Mouse (Mus musculus): Measurements from ENCODE around the gene Plppr4. TPM values are rescaled to one million over a fixed set of nuclear protein-coding genes. Genes with fewer than 3 reads are reported as not detected.

The Plppr4 gene
- under 1 TPM; 0.42 to 0.68 TPM for total RNA-seq (2021)
- long read RNA-seq, experiment 1, result 0 reads
- long read RNA-seq, experiment 2, result 0 reads

GRCm38 (mm10) chr3:117360528-117360927 is at the start of gene Plppr4:
TSS of gene Plppr4 (minus strand) at chr3:117360876.
- DNase-seq, result no peak

GRCm38 (mm10) chr3:117405821-117406220 is 45.1 kb upstream of the Plppr4 start:
- no peak for DNase-seq

GRCm38 (mm10) chr3:117403740-117404139 is 43.1 kb upstream of the Plppr4 start:
- no peak for DNase-seq

- DNase-seq, result no peak
Observed at GRCm38 (mm10) chr3:117366041-117366440, 5.4 kb upstream of the Plppr4 start.

GRCm38 (mm10) chr3:117359686-117360521 is 772 bp downstream of the Plppr4 start:
- peak; percentile 29 for DNase-seq

- no peak for DNase-seq
Observed at GRCm38 (mm10) chr3:117358981-117359628, 1.6 kb downstream of the Plppr4 start.

GRCm38 (mm10) chr3:117357367-117357766 is 3.3 kb downstream of the Plppr4 start:
- no peak for DNase-seq

GRCm38 (mm10) chr3:117353940-117354339 is 6.7 kb downstream of the Plppr4 start:
- no peak for DNase-seq

- no peak for DNase-seq
Observed at GRCm38 (mm10) chr3:117346351-117346750, 14.3 kb downstream of the Plppr4 start.

- no peak for DNase-seq
Observed at GRCm38 (mm10) chr3:117331502-117331901, 29.2 kb downstream of the Plppr4 start.

GRCm38 (mm10) chr3:117329485-117329884 is 31.2 kb downstream of the Plppr4 start:
- DNase-seq, result no peak

- no peak for DNase-seq
Observed at GRCm38 (mm10) chr3:117326551-117326950, 34.1 kb downstream of the Plppr4 start.

GRCm38 (mm10) chr3:117319671-117320070 is 41.0 kb downstream of the Plppr4 start:
- no peak for DNase-seq

- no peak for DNase-seq
Observed at GRCm38 (mm10) chr3:117313339-117313738, 47.3 kb downstream of the Plppr4 start.

- no peak for DNase-seq
Observed at GRCm38 (mm10) chr3:117312097-117312496, 48.6 kb downstream of the Plppr4 start.

GRCm38 (mm10) chr3:117310801-117311368 is 49.8 kb downstream of the Plppr4 start:
- no peak for DNase-seq

GRCm38 (mm10) chr3:117309580-117309910 is 51.1 kb downstream of the Plppr4 start:
- no peak for DNase-seq

GRCm38 (mm10) chr3:117308895-117309579 is 51.6 kb downstream of the Plppr4 start:
- no peak for DNase-seq

GRCm38 (mm10) chr3:117307555-117307954 is 53.1 kb downstream of the Plppr4 start:
- no peak for DNase-seq

GRCm38 (mm10) chr3:117304037-117304436 is 56.6 kb downstream of the Plppr4 start:
- no peak for DNase-seq

GRCm38 (mm10) chr3:117300735-117301271 is 59.9 kb downstream of the Plppr4 start:
- DNase-seq, result no peak

- DNase-seq, result no peak
Observed at GRCm38 (mm10) chr3:117297735-117298134, 62.9 kb downstream of the Plppr4 start.
